Mouse (Mus musculus): ENCODE measurements around the gene Avil.
A peak's percentile ranks its signal among the peaks of the same experiment; 100 is the strongest.

Avil gene

DNA sequence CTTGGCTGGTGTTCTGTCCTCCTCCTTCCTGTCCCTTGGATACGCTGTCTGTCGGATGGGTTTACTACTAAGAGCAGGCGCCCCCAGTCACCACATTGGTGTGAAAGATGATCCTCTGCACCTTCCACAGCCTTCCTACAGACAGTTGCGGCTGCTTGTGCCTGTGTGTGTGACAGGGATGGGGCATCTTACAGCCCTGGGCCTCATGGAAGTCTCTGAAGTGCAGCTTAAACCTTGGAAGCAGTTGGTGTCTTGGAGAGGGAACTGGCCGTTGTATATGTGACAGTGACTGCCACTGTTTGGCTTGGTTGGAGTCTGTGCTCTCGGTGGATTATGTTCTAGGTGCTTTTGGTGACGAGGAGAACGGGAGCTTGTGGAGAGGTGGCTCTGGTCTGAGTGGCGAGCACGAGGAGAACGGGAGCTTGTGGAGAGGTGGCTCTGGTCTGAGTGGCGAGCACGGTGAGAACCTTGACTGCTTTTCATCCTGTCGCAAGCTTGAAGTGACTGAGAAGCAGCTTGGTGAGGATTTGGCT is 17.2 kb upstream of the Avil start:
- no peak for DNase-seq

- peak; percentile 54 for DNase-seq
Observed at GRCm38 (mm10) chr10:126984189-126985004, 16.1 kb upstream of the Avil start.

- no peak for DNase-seq
Observed at GRCm38 (mm10) chr10:126985127-126985526, 15.4 kb upstream of the Avil start.

- DNase-seq: no peak
Observed at GRCm38 (mm10) chr10:126985579-126985978, 14.9 kb upstream of the Avil start.

GRCm38 (mm10) chr10:126986541-126986961 is 14.0 kb upstream of the Avil start:
- DNase-seq: peak; percentile 75

DNA sequence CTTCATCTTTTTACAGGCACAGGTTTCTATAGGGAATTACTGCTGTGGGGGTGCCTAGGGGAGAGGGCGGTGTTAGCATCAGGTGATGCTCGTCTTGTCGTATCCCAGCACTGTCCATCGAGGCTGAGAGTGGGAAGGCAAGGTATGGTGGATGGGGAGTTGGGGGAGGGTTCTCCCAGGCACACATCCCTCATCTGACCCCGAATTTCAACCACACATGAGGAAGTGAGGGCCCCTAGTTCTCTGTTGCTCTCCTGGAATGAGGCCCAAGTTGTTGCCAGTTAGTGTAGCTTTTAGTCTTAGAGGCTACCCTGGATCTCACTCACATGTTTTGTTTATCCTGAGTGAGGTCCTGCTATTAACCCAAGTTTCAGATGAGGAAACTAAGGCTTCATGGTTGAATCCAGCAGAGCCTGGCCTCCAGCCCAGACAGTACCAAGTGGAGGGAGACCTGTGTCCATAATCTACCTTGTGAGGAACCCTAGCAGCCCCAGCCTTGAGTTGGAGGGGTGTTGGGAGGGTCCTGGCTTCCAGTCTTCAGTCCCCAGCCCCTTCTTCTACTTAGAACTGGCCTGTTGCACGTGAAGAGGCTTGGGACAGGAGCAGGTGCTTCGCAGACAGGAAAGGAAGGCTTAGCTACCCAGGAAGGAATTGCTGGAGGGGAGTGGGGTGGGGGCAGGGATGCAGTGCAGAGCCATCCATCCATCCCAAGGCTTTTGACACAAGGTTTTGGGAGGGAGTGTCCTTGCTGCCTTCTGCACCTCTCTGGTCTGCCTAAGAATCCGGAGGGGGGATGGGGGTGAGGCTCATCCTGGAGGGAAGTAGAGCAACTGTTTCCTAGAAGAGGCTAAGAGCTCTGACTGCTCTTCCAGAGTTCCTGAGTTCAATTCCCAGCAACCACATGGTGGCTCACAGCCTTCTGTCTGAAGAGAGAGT is 13.1 kb upstream of the Avil start:
- DNase-seq: no peak

DNA sequence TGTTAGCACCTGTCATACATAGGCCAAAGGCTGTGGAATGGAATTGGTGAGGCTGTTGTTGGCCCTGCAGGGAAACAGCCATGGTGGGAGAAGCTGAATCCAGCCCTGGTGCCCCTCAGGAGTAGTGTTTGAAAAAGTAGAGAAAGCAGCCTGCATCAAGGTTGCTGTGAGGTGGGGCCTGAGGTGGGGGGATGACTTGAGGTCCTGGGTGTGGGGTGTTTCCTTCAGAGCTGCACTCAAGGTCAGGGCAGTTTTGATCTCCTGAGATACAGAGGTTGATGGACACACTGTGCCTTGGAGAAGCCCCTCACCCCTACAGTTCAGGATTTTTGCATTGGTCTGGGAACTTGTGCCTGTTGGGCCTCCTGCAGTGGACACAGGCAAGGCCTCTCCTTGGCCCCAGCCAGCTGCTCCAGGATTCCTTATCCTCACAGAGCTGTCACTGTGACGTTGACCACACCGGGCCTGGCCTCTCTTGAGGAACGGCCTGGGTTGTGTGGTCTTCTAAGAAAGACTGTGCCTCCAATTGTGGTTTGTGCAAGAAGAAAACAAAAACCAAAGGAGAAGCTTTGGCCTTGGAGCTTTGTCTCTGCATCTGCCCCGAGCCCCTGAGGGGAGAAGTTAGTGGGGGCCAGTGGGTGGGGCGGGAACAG is 11.9 kb upstream of the Avil start:
- no peak for DNase-seq

DNA sequence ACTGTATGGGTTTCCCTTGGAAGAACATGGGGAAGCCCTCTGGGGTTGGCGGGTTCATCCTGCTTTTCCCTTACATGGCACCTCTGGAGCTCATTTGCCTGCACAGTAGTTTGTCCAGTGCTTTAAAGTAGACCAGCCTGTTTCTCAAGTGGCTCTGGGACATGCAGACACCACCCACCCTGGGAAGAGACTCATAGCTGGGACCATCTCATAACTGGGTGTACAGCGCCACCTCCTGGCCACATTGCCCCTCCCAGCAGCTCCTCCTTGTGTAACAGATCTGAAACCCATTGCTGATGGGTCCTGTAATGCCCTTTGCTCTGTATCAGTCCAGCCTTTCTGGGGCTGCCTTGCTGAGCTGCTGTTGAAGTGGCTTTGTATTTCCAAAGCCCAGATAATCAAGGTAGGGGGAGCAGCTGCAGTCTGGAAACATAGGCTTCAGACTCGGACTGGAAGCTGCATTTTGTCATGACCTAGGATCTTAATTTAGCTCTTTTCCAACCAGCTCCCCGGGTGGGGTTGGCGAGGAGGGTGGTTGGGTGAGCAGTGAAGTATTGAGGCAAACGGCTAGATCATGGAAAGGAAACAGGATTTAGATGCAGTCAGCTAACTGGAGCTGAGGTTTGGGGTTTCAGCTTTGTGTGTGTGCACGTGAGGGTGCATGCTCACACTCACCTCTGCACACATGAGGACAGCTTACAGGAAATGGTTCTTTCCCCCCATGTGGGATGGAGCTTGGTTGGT is 10.0 kb upstream of the Avil start:
- peak; percentile 85 for DNase-seq

- DNase-seq: no peak
Observed at GRCm38 (mm10) chr10:126991676-126992075, 8.8 kb upstream of the Avil start.

DNA sequence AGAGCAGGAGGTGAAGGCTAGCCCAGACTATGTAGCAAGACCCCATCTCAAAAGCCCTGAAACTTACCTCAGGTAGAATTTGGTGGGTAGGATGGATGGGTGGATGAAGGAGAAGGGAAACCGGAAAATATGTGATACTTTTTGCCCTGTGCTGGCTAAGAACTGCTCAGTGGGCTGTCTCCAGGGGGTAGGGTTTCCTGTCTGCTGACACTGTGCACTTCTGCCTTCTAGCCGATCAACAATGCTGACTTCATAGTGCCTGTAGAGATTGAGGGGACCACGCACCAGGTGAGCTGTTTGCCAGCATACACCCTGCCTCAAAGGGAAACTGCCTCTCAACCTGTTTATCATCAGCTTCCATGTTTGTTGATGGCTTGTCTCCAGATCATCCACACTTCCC is 6.9 kb upstream of the Avil start:
- no peak for DNase-seq

DNA sequence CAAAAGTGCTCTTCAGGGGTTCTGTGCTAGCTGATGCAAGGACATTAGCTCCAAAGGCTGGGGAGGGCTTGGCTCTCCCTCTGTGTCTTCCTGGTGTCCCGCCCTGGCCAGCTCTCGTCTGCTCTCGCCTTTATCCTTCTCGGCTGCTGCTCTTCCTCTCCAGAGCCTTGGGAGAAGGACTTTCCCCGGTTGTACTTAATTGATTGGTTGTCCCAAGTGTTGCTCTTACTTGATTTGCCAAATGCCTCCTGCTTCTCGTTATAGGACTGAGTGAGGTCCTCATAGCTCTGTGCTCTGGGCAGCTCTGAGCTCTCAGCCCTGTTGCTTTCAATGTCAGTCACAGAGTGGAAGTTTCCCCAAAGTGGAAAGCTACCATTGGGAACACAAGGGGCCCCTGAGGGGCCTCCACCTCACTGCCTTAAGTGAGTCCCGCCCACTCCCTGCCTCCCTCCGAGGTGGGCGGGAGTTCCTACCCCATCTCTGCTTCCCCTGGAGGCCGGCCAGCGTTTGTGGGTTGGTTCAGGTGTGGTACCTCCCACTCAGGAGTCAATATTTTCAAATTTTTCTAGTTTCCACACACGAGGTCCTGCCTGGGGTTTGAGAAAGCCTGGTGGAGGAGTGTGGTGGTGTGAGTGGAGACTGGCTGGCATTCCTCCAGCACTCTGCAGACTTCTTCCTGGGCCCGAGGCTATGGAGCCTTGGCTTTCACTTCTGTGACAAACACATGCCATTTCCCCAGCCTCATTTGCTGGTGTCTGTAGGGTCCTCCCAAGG is 3.0 kb upstream of the Avil start:
- DNase-seq: no peak

- no peak for DNase-seq
Observed at GRCm38 (mm10) chr10:127001297-127001696, 788 bp downstream of the Avil start.

GRCm38 (mm10) chr10:127002056-127002455 is 1.5 kb downstream of the Avil start:
- no peak for DNase-seq

DNA sequence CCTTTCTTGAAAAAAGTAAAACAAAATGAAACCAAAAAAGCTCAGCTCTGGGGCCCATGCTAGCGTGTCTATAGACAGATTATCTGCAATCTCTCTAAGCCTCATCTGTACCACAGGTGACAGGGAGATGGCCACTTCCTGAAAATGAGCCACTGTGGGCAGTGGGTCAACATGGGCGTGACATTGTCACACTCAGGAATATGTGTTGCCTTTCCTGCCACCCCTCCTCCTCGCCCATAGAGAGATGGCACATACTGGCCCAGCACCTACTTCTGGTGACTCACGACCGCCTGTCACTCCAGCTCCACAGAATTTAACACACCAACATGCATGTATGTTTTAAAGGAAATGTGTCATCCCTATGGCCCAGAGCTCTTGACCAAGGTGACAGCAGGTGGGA is 2.3 kb downstream of the Avil start:
- DNase-seq: no peak

- no peak for DNase-seq
Observed at GRCm38 (mm10) chr10:127003334-127003733, 2.8 kb downstream of the Avil start.

- no peak for DNase-seq
Observed at GRCm38 (mm10) chr10:127003806-127004205, 3.3 kb downstream of the Avil start.

GRCm38 (mm10) chr10:127016488-127016887 is 16.0 kb downstream of the Avil start:
- DNase-seq: no peak

DNA sequence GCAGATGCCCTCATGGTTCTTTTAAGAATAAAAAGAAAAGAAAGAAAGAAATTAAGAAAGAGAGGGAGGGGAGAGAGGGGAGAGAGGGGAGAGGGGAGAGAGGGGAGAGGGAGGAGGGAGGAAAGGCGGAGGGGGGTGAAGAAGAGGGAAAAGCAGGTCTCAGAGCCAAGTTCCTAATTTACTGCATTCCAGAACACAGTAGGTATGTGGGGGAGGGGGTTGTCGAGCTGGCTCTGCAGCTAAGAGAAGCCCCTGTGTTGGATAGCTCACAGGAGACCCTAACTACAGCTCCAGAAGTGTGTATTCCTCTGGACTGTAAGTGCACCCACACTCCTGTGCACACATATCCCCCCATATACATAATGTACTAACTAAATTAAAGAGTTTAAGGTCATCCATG is 16.6 kb downstream of the Avil start:
- DNase-seq: no peak

GRCm38 (mm10) chr10:127018422-127018821 is 17.9 kb downstream of the Avil start:
- no peak for DNase-seq

DNA sequence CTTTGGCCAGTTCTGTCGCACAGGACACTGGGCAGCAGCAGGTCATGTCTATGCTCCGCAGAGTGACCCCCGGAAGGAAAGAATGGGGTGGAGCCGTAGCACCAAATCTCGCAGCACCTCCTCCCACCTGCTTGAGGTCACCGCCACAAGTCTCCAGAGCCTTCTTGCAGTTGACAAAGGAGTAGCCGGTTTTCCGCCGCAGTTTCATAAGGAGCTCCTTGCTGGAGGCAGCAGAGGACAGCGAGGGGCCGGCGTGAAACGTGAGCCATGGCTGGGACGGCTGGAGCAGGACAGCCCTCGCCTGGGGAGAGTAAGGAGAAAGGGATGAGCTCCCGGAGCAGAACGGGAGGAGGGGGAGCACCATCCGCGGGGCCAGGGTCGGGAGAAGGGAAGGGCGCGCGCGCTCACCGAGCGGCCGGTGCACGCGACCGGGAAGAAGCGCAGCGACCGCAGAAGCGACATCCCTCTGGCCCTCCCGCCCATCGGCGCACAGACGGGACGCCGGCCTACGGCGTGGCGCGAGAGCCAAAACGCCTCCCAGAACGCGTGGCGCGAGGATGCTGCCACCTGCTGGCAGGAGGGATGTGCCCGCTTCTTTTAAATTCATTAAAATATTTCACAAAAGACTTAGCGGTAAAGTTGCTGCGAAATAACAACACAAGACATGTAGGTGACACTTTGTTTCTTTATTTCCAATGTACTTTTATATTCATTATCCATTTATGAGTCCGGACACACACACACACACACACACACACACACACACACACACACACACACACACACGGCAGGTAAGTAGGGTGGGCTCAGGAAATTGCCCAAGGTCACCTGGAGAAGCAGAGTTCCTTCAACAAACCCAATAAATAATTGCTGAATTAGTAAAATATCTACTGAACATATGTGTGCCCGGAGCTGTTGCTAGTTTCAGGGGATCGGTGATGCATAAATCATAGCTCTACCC is 30.1 kb downstream of the Avil start, which contains the start of gene Tsfm:
Gene Tsfm, minus strand, starts transcription at position 505 of the 961 bp plus-strand sequence.
- DNase-seq: peak; percentile 79
